Mouse (Mus musculus): Measurements from ENCODE around the gene Sdk2. TPM values are rescaled to one million over a fixed set of nuclear protein-coding genes. Genes with fewer than 3 reads are reported as not detected.
A peak's percentile ranks its signal among the peaks of the same experiment; 100 is the strongest.

Sdk2 gene
- polyA plus RNA-seq, 1 experiment from 2014 or later, result 4.3 TPM

GRCm38 (mm10) chr11:113806382-113807077, 260.3 kb downstream of the Sdk2 start:
- peaks cover 26% of the 10 kb centered on the region for H3K4me1 ChIP-seq (ENCODE audit: control insufficient read depth, insufficient read depth, low read length)
- 53% methylated on average over 9 of the region's 9 CpGs for WGBS
- no peak overlapping the region for H3K9ac ChIP-seq (replicated peaks; ENCODE audit: low read depth, low read length)
- H3K4me3 ChIP-seq (ENCODE audit: low read depth, low read length), result no peak overlapping the region
- H3K9me3 ChIP-seq (ENCODE audit: control insufficient read depth, low read depth, low read length), result no peaks in the 10 kb centered on the region
- H3K4me2 ChIP-seq (replicated peaks; ENCODE audit: low read depth, low read length), result no peak overlapping the region
- ATAC-seq (ENCODE audit: insufficient number of reproducible peaks, insufficient read depth, low FRiP score, low read depth), result no peak
- H3K27ac ChIP-seq (ENCODE audit: low read length), result no peak overlapping the region
- no peaks in the 10 kb centered on the region for H3K36me3 ChIP-seq (ENCODE audit: control insufficient read depth, insufficient read depth, low read length)
- no peaks in the 10 kb centered on the region for H3K27me3 ChIP-seq (ENCODE audit: control insufficient read depth, insufficient read depth, low read length)

- no peaks in the 10 kb centered on the region for H3K36me3 ChIP-seq (ENCODE audit: control insufficient read depth, insufficient read depth, low read length)
- WGBS, result 64% methylated on average over 10 of the region's 10 CpGs
- H3K9me3 ChIP-seq (ENCODE audit: control insufficient read depth, low read depth, low read length), result no peaks in the 10 kb centered on the region
- H3K4me1 ChIP-seq (ENCODE audit: control insufficient read depth, insufficient read depth, low read length), result peaks cover 24% of the 10 kb centered on the region
- H3K9ac ChIP-seq (replicated peaks; ENCODE audit: low read depth, low read length), result no peak overlapping the region
- no peaks in the 10 kb centered on the region for H3K27me3 ChIP-seq (ENCODE audit: control insufficient read depth, insufficient read depth, low read length)
- H3K27ac ChIP-seq (ENCODE audit: low read length), result no peak overlapping the region; the same call in 1 of the 2 replicates
- H3K4me2 ChIP-seq (replicated peaks; ENCODE audit: low read depth, low read length), result no peak overlapping the region
- no peak overlapping the region for H3K4me3 ChIP-seq (ENCODE audit: low read depth, low read length)
- no peak for ATAC-seq (ENCODE audit: insufficient number of reproducible peaks, insufficient read depth, low FRiP score, low read depth)
These were observed 260.9 kb downstream of the Sdk2 start for GRCm38 (mm10) chr11:113805974-113806373.

GRCm38 (mm10) chr11:113803321-113803941, 263.4 kb downstream of the Sdk2 start:
- 64% methylated on average over 9 of the region's 9 CpGs for WGBS
- peaks cover 19% of the 10 kb centered on the region for H3K4me1 ChIP-seq (ENCODE audit: control insufficient read depth, insufficient read depth, low read length)
- H3K4me2 ChIP-seq (replicated peaks; ENCODE audit: low read depth, low read length), result no peak overlapping the region
- no peaks in the 10 kb centered on the region for H3K9me3 ChIP-seq (ENCODE audit: control insufficient read depth, low read depth, low read length)
- H3K4me3 ChIP-seq (ENCODE audit: low read depth, low read length), result no peak overlapping the region
- no peaks in the 10 kb centered on the region for H3K36me3 ChIP-seq (ENCODE audit: control insufficient read depth, insufficient read depth, low read length)
- H3K9ac ChIP-seq (replicated peaks; ENCODE audit: low read depth, low read length), result no peak overlapping the region
- H3K27me3 ChIP-seq (ENCODE audit: control insufficient read depth, insufficient read depth, low read length), result no peaks in the 10 kb centered on the region
- ATAC-seq (ENCODE audit: insufficient number of reproducible peaks, insufficient read depth, low FRiP score, low read depth), result no peak
- H3K27ac ChIP-seq (ENCODE audit: low read length), result no peak overlapping the region; the same call in 1 of the 2 replicates

- Histone ChIP-seq H3K27me3 (ENCODE audit: control insufficient read depth, insufficient read depth, low read length) (no peaks in the 10 kb centered on the region), H3K9ac (replicated peaks; ENCODE audit: low read depth, low read length) (no peak overlapping the region), H3K4me2 (replicated peaks; ENCODE audit: low read depth, low read length) (no peak overlapping the region), H3K4me3 (ENCODE audit: low read depth, low read length) (no peak overlapping the region), H3K36me3 (ENCODE audit: control insufficient read depth, insufficient read depth, low read length) (no peaks in the 10 kb centered on the region), H3K9me3 (ENCODE audit: control insufficient read depth, low read depth, low read length) (no peaks in the 10 kb centered on the region), H3K4me1 (ENCODE audit: control insufficient read depth, insufficient read depth, low read length) (peaks cover 27% of the 10 kb centered on the region), H3K27ac (ENCODE audit: low read length) (peak overlapping the region; percentile 6; the same call in 1 of the 2 replicates)
- ATAC-seq (ENCODE audit: insufficient number of reproducible peaks, insufficient read depth, low FRiP score, low read depth), result no peak
- WGBS, result 58% methylated on average over 12 of the region's 12 CpGs
These were observed 264.4 kb downstream of the Sdk2 start for GRCm38 (mm10) chr11:113802456-113802855.

- 96% methylated on average over 12 of the region's 12 CpGs for WGBS
- H3K4me2 ChIP-seq (replicated peaks; ENCODE audit: low read depth, low read length), result no peak overlapping the region
- no peak overlapping the region for H3K27ac ChIP-seq (ENCODE audit: low read length)
- no peaks in the 10 kb centered on the region for H3K27me3 ChIP-seq (ENCODE audit: control insufficient read depth, insufficient read depth, low read length)
- H3K9me3 ChIP-seq (ENCODE audit: control insufficient read depth, low read depth, low read length), result no peaks in the 10 kb centered on the region
- ATAC-seq (ENCODE audit: insufficient number of reproducible peaks, insufficient read depth, low FRiP score, low read depth), result no peak
- no peak overlapping the region for H3K9ac ChIP-seq (replicated peaks; ENCODE audit: low read depth, low read length)
- peaks cover 19% of the 10 kb centered on the region; the same call in 1 of the 2 replicates for H3K4me1 ChIP-seq (ENCODE audit: control insufficient read depth, insufficient read depth, low read length)
- no peaks in the 10 kb centered on the region for H3K36me3 ChIP-seq (ENCODE audit: control insufficient read depth, insufficient read depth, low read length)
- no peak overlapping the region for H3K4me3 ChIP-seq (ENCODE audit: low read depth, low read length)
These were observed 266.8 kb downstream of the Sdk2 start for GRCm38 (mm10) chr11:113800026-113800425.

GRCm38 (mm10) chr11:113799041-113799447, 267.8 kb downstream of the Sdk2 start:
- peaks cover 19% of the 10 kb centered on the region; the same call in 1 of the 2 replicates for H3K4me1 ChIP-seq (ENCODE audit: control insufficient read depth, insufficient read depth, low read length)

GRCm38 (mm10) chr11:113798011-113798410, 268.8 kb downstream of the Sdk2 start:
- no peak for ATAC-seq (ENCODE audit: insufficient number of reproducible peaks, insufficient read depth, low FRiP score, low read depth)
- 73% methylated on average over 6 of the region's 6 CpGs for WGBS
- H3K4me1 ChIP-seq (ENCODE audit: control insufficient read depth, insufficient read depth, low read length), result peaks cover 19% of the 10 kb centered on the region; the same call in 1 of the 2 replicates
- H3K4me2 ChIP-seq (replicated peaks; ENCODE audit: low read depth, low read length), result no peak overlapping the region
- 0 out of 2 replicates have a peak overlapping the region, but pooled peaks have one; percentile 18 for H3K9ac ChIP-seq (replicated peaks; ENCODE audit: low read depth, low read length)
- H3K36me3 ChIP-seq (ENCODE audit: control insufficient read depth, insufficient read depth, low read length), result no peaks in the 10 kb centered on the region
- H3K4me3 ChIP-seq (ENCODE audit: low read depth, low read length), result no peak overlapping the region
- H3K9me3 ChIP-seq (ENCODE audit: control insufficient read depth, low read depth, low read length), result no peaks in the 10 kb centered on the region
- no peaks in the 10 kb centered on the region for H3K27me3 ChIP-seq (ENCODE audit: control insufficient read depth, insufficient read depth, low read length)
- H3K27ac ChIP-seq (ENCODE audit: low read length), result no peak overlapping the region

More at GRCm38 (mm10) chr11:113799041-113799447, 267.8 kb downstream of the Sdk2 start:
- no peak overlapping the region for H3K9ac ChIP-seq (replicated peaks; ENCODE audit: low read depth, low read length)
- 0 out of 2 replicates have a peak overlapping the region, but pooled peaks have one; percentile 22 for H3K27ac ChIP-seq (ENCODE audit: low read length)
- no peaks in the 10 kb centered on the region for H3K27me3 ChIP-seq (ENCODE audit: control insufficient read depth, insufficient read depth, low read length)
- WGBS, result 53% methylated on average over 14 of the region's 14 CpGs
- H3K9me3 ChIP-seq (ENCODE audit: control insufficient read depth, low read depth, low read length), result no peaks in the 10 kb centered on the region
- no peaks in the 10 kb centered on the region for H3K36me3 ChIP-seq (ENCODE audit: control insufficient read depth, insufficient read depth, low read length)
- no peak overlapping the region for H3K4me2 ChIP-seq (replicated peaks; ENCODE audit: low read depth, low read length)
- ATAC-seq (ENCODE audit: insufficient number of reproducible peaks, insufficient read depth, low FRiP score, low read depth), result peak; percentile 73
- no peak overlapping the region for H3K4me3 ChIP-seq (ENCODE audit: low read depth, low read length)

- 73% methylated on average over 19 of the region's 19 CpGs for WGBS
- no peak for ATAC-seq (ENCODE audit: insufficient number of reproducible peaks, insufficient read depth, low FRiP score, low read depth)
These were observed 269.5 kb downstream of the Sdk2 start for GRCm38 (mm10) chr11:113797014-113797983.

More at GRCm38 (mm10) chr11:113797014-113797983, 269.5 kb downstream of the Sdk2 start:
- H3K4me2 ChIP-seq (replicated peaks; ENCODE audit: low read depth, low read length), result no peak overlapping the region
- H3K9me3 ChIP-seq (ENCODE audit: control insufficient read depth, low read depth, low read length), result no peaks in the 10 kb centered on the region
- H3K27ac ChIP-seq (ENCODE audit: low read length), result no peak overlapping the region
- no peaks in the 10 kb centered on the region for H3K36me3 ChIP-seq (ENCODE audit: control insufficient read depth, insufficient read depth, low read length)
- H3K9ac ChIP-seq (replicated peaks; ENCODE audit: low read depth, low read length), result 0 out of 2 replicates have a peak overlapping the region, but pooled peaks have one; percentile 18
- peaks cover 15% of the 10 kb centered on the region; the same call in 1 of the 2 replicates for H3K4me1 ChIP-seq (ENCODE audit: control insufficient read depth, insufficient read depth, low read length)
- H3K27me3 ChIP-seq (ENCODE audit: control insufficient read depth, insufficient read depth, low read length), result no peaks in the 10 kb centered on the region
- H3K4me3 ChIP-seq (ENCODE audit: low read depth, low read length), result no peak overlapping the region
